Mouse (Mus musculus) left cerebral cortex, adult 6 months (tissue): Measurements from ENCODE around the gene Spatc1l. TPM values are rescaled to one million over a fixed set of nuclear protein-coding genes. Genes with fewer than 3 reads are reported as not detected.

ENCODE experiments used
- long read RNA-seq, 2 experiments: library from polyadenylated mRNA; unstranded; transcript quantifications; one replicate each; pipeline ENCODE4 v2.0.0; 2019 to 2020
- polyA plus RNA-seq: library from polyadenylated mRNA; unstranded; fragments of <200 nt; fragmentation: Nextera tagmentation; gene quantifications from 2 replicates; pipeline ENCODE4 v1.2.3, GENCODE M21; 2021

Spatc1l gene
- not detected in 2 replicates for polyA plus RNA-seq
- long read RNA-seq, experiment 1, result 0 reads
- long read RNA-seq, experiment 2, result 0 reads

GRCm38 (mm10) chr10:76561972-76562371 lies at the start of gene Spatc1l:
Gene Spatc1l, plus strand, starts transcription at chr10:76562272.

DNA sequence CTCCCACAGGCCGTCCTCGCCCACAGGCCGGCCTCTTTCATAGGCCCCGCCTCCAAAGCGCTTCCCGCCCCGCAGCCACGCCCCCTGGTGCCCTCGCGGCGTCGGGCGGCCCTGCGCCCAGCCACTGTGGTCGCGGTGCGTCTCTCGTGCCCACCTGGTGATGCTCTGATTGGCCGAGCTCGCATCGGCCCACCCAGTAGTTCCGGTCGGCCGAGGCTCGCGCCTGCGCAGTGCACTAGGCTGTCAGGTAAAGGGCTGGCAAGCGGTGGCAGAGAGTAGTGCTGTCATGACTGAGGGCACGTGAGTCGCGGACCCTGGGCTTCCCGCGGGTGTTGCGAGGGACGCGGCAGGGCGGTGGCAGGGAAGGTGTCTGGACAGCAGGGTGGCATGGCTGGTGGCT lies 30.7 kb upstream of the Spatc1l start, which contains the start of gene Lss:
Gene Lss, plus strand, starts transcription at position 214 of the 400 bp plus-strand sequence.

DNA sequence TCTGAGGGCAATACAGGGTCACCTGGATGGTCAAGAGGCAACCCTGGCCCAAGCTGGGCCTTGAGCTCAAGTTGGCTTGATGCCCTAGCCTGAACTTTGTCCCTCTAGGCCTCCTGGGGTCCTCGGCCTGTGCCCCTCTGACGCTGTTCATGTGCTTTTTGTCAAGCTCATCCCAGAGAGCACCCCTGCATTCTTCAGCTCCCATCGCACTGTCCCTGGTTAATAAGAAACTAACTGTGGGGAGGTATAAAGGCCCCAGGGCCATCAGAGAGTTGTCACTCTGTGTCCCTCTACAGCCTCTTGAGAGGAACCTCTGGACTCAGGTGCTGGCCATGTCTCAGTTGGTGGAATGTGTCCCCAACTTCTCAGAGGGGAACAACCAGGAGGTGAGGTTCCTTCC lies 13.3 kb downstream of the Spatc1l start, which contains the start of gene Ftcd:
Gene Ftcd, plus strand, starts transcription at position 275 of the 400 bp plus-strand sequence.

Other genes starting within 250 kb of the Spatc1l start
- gene Dip2a, start 217.0 kb upstream of the Spatc1l start, polyA plus RNA-seq, result 17.1 and 35.3 TPM in 2 replicates
- not detected in 2 replicates for gene AC141477.1, start 121.8 kb upstream of the Spatc1l start, polyA plus RNA-seq
- 6.5 and 9.8 TPM in 2 replicates for gene Pcnt, start 119.5 kb upstream of the Spatc1l start, polyA plus RNA-seq
- not detected in 2 replicates for gene 2610028H24Rik, start 113.2 kb upstream of the Spatc1l start, polyA plus RNA-seq
- 34.4 and 39.8 TPM in 2 replicates for gene Mcm3ap, start 93.3 kb upstream of the Spatc1l start, polyA plus RNA-seq
- 3.4 and 3.9 TPM in 2 replicates for gene Ybey, start 93.2 kb upstream of the Spatc1l start, polyA plus RNA-seq
- gene Lss, start 30.7 kb upstream of the Spatc1l start, polyA plus RNA-seq, result 12.4 and 16.4 TPM in 2 replicates
- gene Ftcd, start 13.4 kb downstream of the Spatc1l start, polyA plus RNA-seq, result 0.06 TPM in 1 of 2 replicates, not detected in the other
- 1.3 and 2.7 TPM in 2 replicates for gene Col6a2, start 61.4 kb downstream of the Spatc1l start, polyA plus RNA-seq
- gene Col6a1, start 163.9 kb downstream of the Spatc1l start, polyA plus RNA-seq, result 2.0 and 3.0 TPM in 2 replicates